Mouse (Mus musculus): ENCODE measurements around the gene Kctd14.

- TF ChIP-seq CTCF (IDR thresholded peaks at IDR 0.05; ENCODE audit: low read depth) (no peak), EP300 (IDR thresholded peaks at IDR 0.05; ENCODE audit: low read depth) (no peak)
Measured at GRCm38 (mm10) chr7:97495052-97495451, 43.9 kb downstream of the Kctd14 start.
